Mouse (Mus musculus) neural tube, embryonic 14.5 days (tissue): ENCODE measurements at regions not wholly inside any gene's neighbourhood (a gene's known extent, or its start where the extent isn't known, plus 50 kb on each side); places are given as distances from the start of the nearest gene placed in this dataset.

ENCODE experiments used
- ATAC-seq: fragments of 200-750 bp; cut with Nextera tagmentation; 2 replicates; pipeline ENCODE4 v1.8.0; 2017; ENCODE audit warnings: low read depth, mild to moderate bottlenecking, moderate TSS enrichment, moderate library complexity
- H3K27ac ChIP-seq: fragments of 300-500 bp; sonication (generic); 2 replicates; pipeline ENCODE4 v1.5.1; 2014; ENCODE audit warnings: low read depth, mild to moderate bottlenecking, control low read depth, low read length, moderate library complexity, mixed read lengths
- H3K27me3 ChIP-seq: fragments of 300-500 bp; sonication (generic); 2 replicates; pipeline ENCODE4 v1.6.1; 2014; ENCODE audit warnings: low read length; ENCODE audit not compliant: control insufficient read depth, insufficient read depth
- H3K36me3 ChIP-seq: fragments of 300-500 bp; sonication (generic); 2 replicates; pipeline ENCODE4 v1.6.1; 2014; ENCODE audit warnings: low read length, mixed read lengths; ENCODE audit not compliant: control insufficient read depth, insufficient read depth
- H3K4me1 ChIP-seq: fragments of 300-500 bp; sonication (generic); 2 replicates; pipeline ENCODE4 v1.6.1; 2014; ENCODE audit warnings: low read length; ENCODE audit not compliant: control insufficient read depth, insufficient read depth
- H3K4me2 ChIP-seq: fragments of 300-500 bp; sonication (generic); 2 replicates; pipeline ENCODE4 v1.6.1; 2014; ENCODE audit warnings: mild to moderate bottlenecking, low read depth, low read length, control low read depth
- H3K4me3 ChIP-seq: fragments of 300-500 bp; sonication (generic); 2 replicates; pipeline ENCODE4 v1.5.1; 2014; ENCODE audit warnings: low read depth, low read length, control low read depth, mixed read lengths
- H3K9ac ChIP-seq: fragments of 300-500 bp; sonication (generic); replicated peaks from 2 replicates; pipeline ENCODE4 v1.6.1; 2014; ENCODE audit warnings: low read depth, mild to moderate bottlenecking, control low read depth, low read length, mixed read lengths
- H3K9me3 ChIP-seq: fragments of 300-500 bp; sonication (generic); 2 replicates; pipeline ENCODE4 v1.6.1; 2016; ENCODE audit warnings: low read length; ENCODE audit not compliant: control insufficient read depth
- WGBS: fragments of 180-500 bp; shearing (Covaris S2); extraction: QIAGEN DNeasy Blood & Tissue Kit; methylation state at CpG from one replicate; pipeline ENCODE4 v1.1.7; 2014; 5-methylcytosine and 5-hydroxymethylcytosine counted together

DNA sequence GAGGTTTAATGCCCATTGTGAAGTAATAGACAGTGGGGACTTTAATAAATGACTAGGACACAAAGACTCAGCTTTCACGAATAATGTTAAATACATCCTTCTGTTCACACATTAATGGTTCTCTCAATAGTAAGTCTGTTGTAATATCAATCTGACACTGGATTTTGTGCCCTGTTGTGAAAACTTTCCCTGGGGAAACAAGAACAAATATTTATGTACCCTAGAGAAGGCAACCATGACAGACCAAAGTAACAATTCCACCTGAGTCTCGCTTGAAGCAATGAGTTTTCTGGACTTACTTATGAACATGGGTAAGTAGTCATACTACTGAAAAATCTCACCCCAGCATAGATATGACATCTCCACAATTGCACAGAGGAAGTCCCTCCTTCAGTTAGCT is 105.1 kb upstream of the Lgalsl start:
- ATAC-seq = no peak
- H3K9me3 ChIP-seq = no peaks in the 10 kb centered on the region

GRCm38 (mm10) chr11:20936996-20937395 is 106.1 kb upstream of the Lgalsl start:
- WGBS = 85% methylated on average over 1 of the region's 1 CpGs
- no peak for ATAC-seq

More for the DNA sequence above, 105.1 kb upstream of the Lgalsl start:
- H3K27ac ChIP-seq = no peak overlapping the region
- no peak overlapping the region for H3K4me3 ChIP-seq
- no peak overlapping the region for H3K4me2 ChIP-seq
- H3K27me3 ChIP-seq = no peaks in the 10 kb centered on the region
- WGBS = 88% methylated on average over 2 of the region's 2 CpGs
- H3K9ac ChIP-seq = no peak overlapping the region
- no peaks in the 10 kb centered on the region for H3K4me1 ChIP-seq
- no peaks in the 10 kb centered on the region for H3K36me3 ChIP-seq

DNA sequence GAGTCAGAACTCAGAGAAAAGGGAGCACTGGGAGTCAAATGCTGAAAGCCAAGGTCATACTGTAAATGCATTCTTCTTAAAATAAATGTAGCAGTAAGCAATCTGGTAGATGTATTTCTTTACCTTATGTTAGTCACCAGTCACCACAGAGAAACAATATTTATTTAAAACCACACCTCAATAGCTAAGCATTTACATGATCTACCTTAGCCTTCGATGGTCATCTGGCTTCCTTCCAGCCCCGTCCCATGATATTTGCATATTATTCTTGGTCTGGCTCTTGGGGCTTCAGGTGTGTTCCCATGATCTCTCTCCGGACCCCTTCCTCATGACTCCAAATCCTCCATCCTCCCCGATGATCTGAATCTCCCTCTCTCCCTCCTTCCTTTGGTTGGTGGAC is 107.1 kb upstream of the Lgalsl start:
- H3K9me3 ChIP-seq = no peaks in the 10 kb centered on the region
- 95% methylated on average over 4 of the region's 4 CpGs for WGBS
- H3K4me1 ChIP-seq = no peaks in the 10 kb centered on the region
- H3K27ac ChIP-seq = no peak overlapping the region
- H3K4me2 ChIP-seq = no peak overlapping the region
- ATAC-seq = no peak
- no peak overlapping the region for H3K9ac ChIP-seq
- no peaks in the 10 kb centered on the region for H3K27me3 ChIP-seq
- H3K36me3 ChIP-seq = no peaks in the 10 kb centered on the region
- no peak overlapping the region for H3K4me3 ChIP-seq

More at GRCm38 (mm10) chr11:20936996-20937395, 106.1 kb upstream of the Lgalsl start:
- H3K27ac ChIP-seq = no peak overlapping the region
- H3K9ac ChIP-seq = no peak overlapping the region
- H3K27me3 ChIP-seq = no peaks in the 10 kb centered on the region
- no peaks in the 10 kb centered on the region for H3K9me3 ChIP-seq
- no peaks in the 10 kb centered on the region for H3K4me1 ChIP-seq
- no peaks in the 10 kb centered on the region for H3K36me3 ChIP-seq
- H3K4me3 ChIP-seq = no peak overlapping the region
- no peak overlapping the region for H3K4me2 ChIP-seq

- Histone ChIP-seq H3K9ac (no peak overlapping the region), H3K9me3 (no peaks in the 10 kb centered on the region), H3K4me2 (no peak overlapping the region), H3K36me3 (no peaks in the 10 kb centered on the region), H3K4me3 (no peak overlapping the region), H3K27me3 (no peaks in the 10 kb centered on the region), H3K4me1 (no peaks in the 10 kb centered on the region), H3K27ac (no peak overlapping the region)
- WGBS = 91% methylated on average over 4 of the region's 4 CpGs
- no peak for ATAC-seq
Measured at GRCm38 (mm10) chr11:20939644-20940043, 108.8 kb upstream of the Lgalsl start.

- Histone ChIP-seq H3K27me3 (no peaks in the 10 kb centered on the region), H3K9ac (no peak overlapping the region), H3K9me3 (no peaks in the 10 kb centered on the region), H3K27ac (no peak overlapping the region), H3K4me2 (no peak overlapping the region), H3K36me3 (no peaks in the 10 kb centered on the region), H3K4me3 (no peak overlapping the region), H3K4me1 (no peaks in the 10 kb centered on the region)
- ATAC-seq = no peak
- 42% methylated on average over 4 of the region's 4 CpGs for WGBS
Measured at GRCm38 (mm10) chr11:20941546-20941945, 110.7 kb upstream of the Lgalsl start.

DNA sequence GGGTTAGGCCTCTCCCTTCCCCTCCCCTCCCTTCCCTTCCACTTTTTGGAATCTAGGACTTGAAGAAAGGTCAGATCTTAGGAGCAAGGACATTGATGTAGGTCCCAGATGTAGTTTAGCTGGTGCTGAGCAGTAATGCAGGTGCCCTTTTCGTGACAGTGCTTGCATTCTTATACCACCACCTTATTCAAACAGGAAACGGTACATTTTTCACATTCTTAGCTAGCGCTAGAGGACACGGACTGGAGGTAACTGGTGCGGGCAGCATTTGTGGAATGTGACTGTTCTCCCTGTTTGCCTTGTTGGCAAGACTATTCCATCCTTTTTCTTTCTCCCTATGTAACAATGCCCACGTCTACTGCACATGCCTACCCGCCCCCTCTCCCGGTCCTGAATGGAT is 124.7 kb upstream of the Lgalsl start:
- Histone ChIP-seq H3K4me3 (no peak overlapping the region), H3K9ac (no peak overlapping the region), H3K36me3 (no peaks in the 10 kb centered on the region), H3K27me3 (no peaks in the 10 kb centered on the region), H3K9me3 (no peaks in the 10 kb centered on the region), H3K27ac (no peak overlapping the region), H3K4me1 (no peaks in the 10 kb centered on the region), H3K4me2 (no peak overlapping the region)
- WGBS = 78% methylated on average over 8 of the region's 8 CpGs
- ATAC-seq = no peak

- WGBS = 81% methylated on average over 2 of the region's 2 CpGs
- Histone ChIP-seq H3K36me3 (no peaks in the 10 kb centered on the region), H3K27ac (no peak overlapping the region), H3K4me2 (no peak overlapping the region), H3K4me1 (no peaks in the 10 kb centered on the region), H3K9ac (no peak overlapping the region), H3K9me3 (no peaks in the 10 kb centered on the region), H3K4me3 (no peak overlapping the region), H3K27me3 (no peaks in the 10 kb centered on the region)
- no peak for ATAC-seq
Measured at GRCm38 (mm10) chr11:20957766-20958165, 126.9 kb upstream of the Lgalsl start.

DNA sequence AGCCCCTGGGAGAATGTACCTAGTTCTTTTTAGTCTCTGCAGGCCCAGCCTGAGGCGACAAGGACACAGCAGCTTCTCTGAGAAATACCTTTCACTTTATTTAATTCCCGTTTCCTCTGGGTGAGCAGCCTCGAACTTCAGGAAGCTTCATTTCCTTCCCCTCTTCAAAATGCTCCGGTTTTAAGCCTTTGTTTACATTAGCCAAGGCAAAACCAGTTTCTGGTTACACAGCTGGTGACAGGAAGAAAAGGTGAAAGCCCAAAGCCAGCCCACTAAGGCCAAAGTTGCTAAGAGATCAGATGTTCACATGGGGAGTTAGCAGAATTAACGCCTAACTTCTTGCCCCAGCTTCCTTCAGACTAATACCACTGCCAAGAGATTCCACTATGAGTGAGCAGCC is 127.4 kb upstream of the Lgalsl start:
- Histone ChIP-seq H3K36me3 (no peaks in the 10 kb centered on the region), H3K4me2 (no peak overlapping the region), H3K9ac (no peak overlapping the region), H3K4me3 (no peak overlapping the region), H3K27me3 (no peaks in the 10 kb centered on the region), H3K4me1 (no peaks in the 10 kb centered on the region), H3K27ac (no peak overlapping the region), H3K9me3 (no peaks in the 10 kb centered on the region)
- ATAC-seq = no peak
- 37% methylated on average over 5 of the region's 5 CpGs for WGBS

DNA sequence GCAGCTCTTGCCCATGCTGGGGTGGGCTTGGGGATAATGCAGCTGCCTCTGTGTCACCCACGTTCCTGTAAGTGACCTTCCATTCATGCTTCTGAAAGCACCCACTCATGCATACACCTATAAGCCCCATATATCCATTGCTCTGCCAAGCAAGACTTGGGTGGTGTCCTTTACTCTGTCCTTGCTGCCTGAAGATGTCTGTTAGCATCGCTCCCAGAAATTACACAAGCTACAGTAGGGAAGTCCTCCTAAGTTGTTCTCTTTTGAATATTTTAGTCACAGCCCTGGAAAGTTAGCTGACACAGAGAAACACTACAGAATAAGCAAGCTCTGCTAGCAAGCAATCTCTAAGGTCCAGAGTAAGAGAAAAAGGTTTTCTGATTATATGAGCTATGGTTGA is 129.2 kb upstream of the Lgalsl start:
- no peak overlapping the region for H3K4me2 ChIP-seq
- H3K36me3 ChIP-seq = no peaks in the 10 kb centered on the region
- H3K9ac ChIP-seq = no peak overlapping the region
- H3K27ac ChIP-seq = no peak overlapping the region
- H3K4me3 ChIP-seq = no peak overlapping the region
- ATAC-seq = no peak
- no peaks in the 10 kb centered on the region for H3K27me3 ChIP-seq
- no peaks in the 10 kb centered on the region for H3K9me3 ChIP-seq
- no peaks in the 10 kb centered on the region for H3K4me1 ChIP-seq
- 56% methylated on average over 2 of the region's 2 CpGs for WGBS

GRCm38 (mm10) chr11:20960750-20961149 is 129.9 kb upstream of the Lgalsl start:
- Histone ChIP-seq H3K9ac (no peak overlapping the region), H3K4me3 (no peak overlapping the region), H3K27me3 (no peaks in the 10 kb centered on the region), H3K27ac (no peak overlapping the region), H3K36me3 (no peaks in the 10 kb centered on the region), H3K4me2 (no peak overlapping the region), H3K9me3 (no peaks in the 10 kb centered on the region), H3K4me1 (no peaks in the 10 kb centered on the region)
- no peak for ATAC-seq
- 72% methylated on average over 5 of the region's 5 CpGs for WGBS
